Mouse (Mus musculus) frontal cortex, postnatal 36 days (tissue): Measurements from ENCODE around the gene Aars2.

Source experiments
- DNase-seq, 2 experiments: peaks; one replicate each; pipeline ENCODE4 v3.0.0; 2022; ENCODE audit warnings: low spot score in 2 of 2

Gene Aars2

GRCm38 (mm10) chr17:45499516-45499915 lies 7.1 kb upstream of the Aars2 start:
- no peak for DNase-seq

- DNase-seq = no peak
Observed at GRCm38 (mm10) chr17:45500981-45501380, 5.7 kb upstream of the Aars2 start.

- DNase-seq = no peak
Observed at GRCm38 (mm10) chr17:45502324-45502723, 4.3 kb upstream of the Aars2 start.

- DNase-seq = no peak
Observed at GRCm38 (mm10) chr17:45503301-45503973, 3.2 kb upstream of the Aars2 start.

- no peak for DNase-seq
Observed at GRCm38 (mm10) chr17:45505941-45506465, 638 bp upstream of the Aars2 start.

- no peak for DNase-seq
Observed at GRCm38 (mm10) chr17:45510871-45511270, 4.2 kb downstream of the Aars2 start.

- no peak for DNase-seq
Observed at GRCm38 (mm10) chr17:45511757-45512156, 5.1 kb downstream of the Aars2 start.

- DNase-seq = no peak
Observed at GRCm38 (mm10) chr17:45515204-45515726, 8.6 kb downstream of the Aars2 start.

- no peak for DNase-seq
Observed at GRCm38 (mm10) chr17:45515806-45516205, 9.2 kb downstream of the Aars2 start.

GRCm38 (mm10) chr17:45516488-45516887 lies 9.8 kb downstream of the Aars2 start:
- DNase-seq = peak; percentile 87 to 89

GRCm38 (mm10) chr17:45517135-45517534 lies 10.5 kb downstream of the Aars2 start:
- no peak for DNase-seq

GRCm38 (mm10) chr17:45517549-45518215 lies 11.0 kb downstream of the Aars2 start:
- DNase-seq = no peak

GRCm38 (mm10) chr17:45518766-45519475 lies 12.3 kb downstream of the Aars2 start:
- DNase-seq = no peak

- DNase-seq = no peak
Observed at GRCm38 (mm10) chr17:45520136-45520535, 13.5 kb downstream of the Aars2 start.

- no peak for DNase-seq
Observed at GRCm38 (mm10) chr17:45523263-45523662, 16.6 kb downstream of the Aars2 start, which contains the start of gene Tcte1. Tcte1 (plus strand) TSS chr17:45523434.

- no peak for DNase-seq
Observed at GRCm38 (mm10) chr17:45524961-45525360, 18.3 kb downstream of the Aars2 start.

GRCm38 (mm10) chr17:45526571-45526970 lies 19.9 kb downstream of the Aars2 start:
- DNase-seq = no peak

- DNase-seq = peak; percentile 75 to 87
Observed at GRCm38 (mm10) chr17:45530346-45530782, 23.7 kb downstream of the Aars2 start.

- no peak for DNase-seq
Observed at GRCm38 (mm10) chr17:45532896-45533295, 26.3 kb downstream of the Aars2 start.

- DNase-seq = no peak
Observed at GRCm38 (mm10) chr17:45536264-45536663, 29.6 kb downstream of the Aars2 start.

GRCm38 (mm10) chr17:45538394-45538793 lies 31.8 kb downstream of the Aars2 start:
- no peak for DNase-seq

- no peak for DNase-seq
Observed at GRCm38 (mm10) chr17:45539664-45540063, 33.0 kb downstream of the Aars2 start.
